Mouse (Mus musculus) midbrain, postnatal 0 days (tissue): ENCODE data around the gene Susd1. TPM values are rescaled to one million over a fixed set of nuclear protein-coding genes. Genes with fewer than 3 reads are reported as not detected.

ENCODE experiments used
- ATAC-seq: fragments of 200-750 bp; cut with Nextera tagmentation; 2 replicates; pipeline ENCODE4 v1.8.0; 2017; ENCODE audit warnings: moderate number of reproducible peaks, mild to moderate bottlenecking, moderate TSS enrichment, moderate library complexity; ENCODE audit not compliant: low FRiP score
- DNase-seq: peaks from one replicate; pipeline ENCODE4 v3.0.0-alpha.2; 2015; ENCODE audit warnings: low spot score
- H3K27ac ChIP-seq: fragments of 300-500 bp; sonication (generic); 2 replicates; pipeline ENCODE4 v1.5.1; 2014; ENCODE audit warnings: low read depth, mild to moderate bottlenecking, low read length, mixed read lengths
- H3K27me3 ChIP-seq: fragments of 300-500 bp; sonication (generic); 2 replicates; pipeline ENCODE4 v1.6.1; 2014; ENCODE audit warnings: low read length, control low read depth, mixed read lengths; ENCODE audit not compliant: insufficient read depth
- H3K36me3 ChIP-seq: fragments of 300-500 bp; sonication (generic); 2 replicates; pipeline ENCODE4 v1.6.1; 2014; ENCODE audit warnings: low read length, control low read depth, mixed read lengths; ENCODE audit not compliant: insufficient read depth
- H3K4me1 ChIP-seq: fragments of 300-500 bp; sonication (generic); 2 replicates; pipeline ENCODE4 v1.6.1; 2014; ENCODE audit warnings: mild to moderate bottlenecking, control low read depth, antibody characterized with exemption, low read length, mixed read lengths; ENCODE audit not compliant: insufficient read depth
- H3K4me2 ChIP-seq: fragments of 300-500 bp; sonication (generic); 2 replicates; pipeline ENCODE4 v1.6.1; 2014; ENCODE audit warnings: low read depth, mild to moderate bottlenecking, low read length, mixed read lengths; ENCODE audit not compliant: poor library complexity, severe bottlenecking
- H3K4me3 ChIP-seq: fragments of 300-500 bp; sonication (generic); 2 replicates; pipeline ENCODE4 v1.5.1; 2014; ENCODE audit warnings: low read depth, mild to moderate bottlenecking, low read length, moderate library complexity
- H3K9ac ChIP-seq: fragments of 300-500 bp; sonication (generic); replicated peaks from 2 replicates; pipeline ENCODE4 v1.6.1; 2014; ENCODE audit warnings: mild to moderate bottlenecking, low read length, moderate library complexity, mixed read lengths; ENCODE audit not compliant: poor library complexity, severe bottlenecking
- H3K9me3 ChIP-seq: fragments of 300-500 bp; sonication (generic); 2 replicates; pipeline ENCODE4 v1.6.1; 2016; ENCODE audit warnings: low read length, control low read depth
- CTCF ChIP-seq: IDR thresholded peaks from 2 replicates; pipeline ENCODE4 v1.5.1; 2016; ENCODE audit warnings: antibody characterized with exemption, mild to moderate bottlenecking
- WGBS: fragments of 180-500 bp; shearing (Covaris S2); extraction: QIAGEN DNeasy Blood & Tissue Kit; methylation state at CpG from one replicate; pipeline ENCODE4 v1.1.7; 2014; 5-methylcytosine and 5-hydroxymethylcytosine counted together
- polyA plus RNA-seq: library from polyadenylated mRNA; unstranded; fragments of >200 nt; fragmentation: Nextera tagmentation; extraction: Ambion mirVana; gene quantifications from 2 replicates; pipeline ENCODE4 v1.2.1, GENCODE M21; 2015
- total RNA-seq: library from RNA; depleted of rRNA; stranded (reverse); fragments of >200 nt; gene quantifications from 2 replicates; pipeline ENCODE4 v1.2.3, GENCODE M21; 2014

Susd1 gene
- total and polyA plus RNA-seq, 2 experiments from 2014 or later: 2.0 to 8.9 TPM

DNA sequence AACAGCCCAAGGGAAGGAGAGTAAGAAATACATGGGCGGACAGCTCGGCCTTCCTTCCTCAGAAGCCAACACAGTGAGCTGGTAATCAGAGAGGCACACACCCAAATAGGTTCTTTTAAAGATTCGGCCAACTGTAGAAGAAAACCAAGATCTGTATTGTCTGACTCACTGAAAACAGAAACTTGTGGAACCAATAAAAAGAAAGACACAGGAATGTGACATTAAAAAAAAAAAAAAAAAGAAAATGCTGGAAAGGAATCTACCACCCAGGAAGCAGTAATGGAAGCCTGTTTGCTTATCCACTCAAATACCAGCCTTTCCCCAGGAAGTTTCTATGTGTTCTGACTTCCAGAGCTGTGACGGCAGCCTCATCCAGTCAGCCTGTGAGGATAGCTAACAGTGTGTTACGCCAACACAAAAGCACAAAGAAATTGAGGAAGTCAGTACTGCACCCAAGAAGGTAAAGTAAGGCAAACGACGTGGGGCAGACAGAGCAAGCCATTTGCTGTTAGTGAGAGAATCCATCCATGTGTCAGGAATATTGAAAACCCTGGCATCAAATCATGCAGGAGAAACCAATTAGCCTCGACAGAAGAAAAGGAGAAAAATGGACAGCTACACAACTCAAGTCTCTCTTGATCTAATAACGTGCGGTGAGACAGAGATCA lies 64.0 kb downstream of the Susd1 start:
- Histone ChIP-seq H3K27me3 (no peaks in the 10 kb centered on the region), H3K27ac (no peak overlapping the region), H3K4me3 (no peak overlapping the region), H3K4me1 (no peaks in the 10 kb centered on the region; the same call in 1 of the 2 replicates), H3K4me2 (no peak overlapping the region), H3K36me3 (no peaks in the 10 kb centered on the region), H3K9me3 (no peaks in the 10 kb centered on the region), H3K9ac (no peak overlapping the region)
- 65% methylated on average over 10 of the region's 10 CpGs for WGBS
- DNase-seq (no peak), ATAC-seq (no peak)
- no peak for TF ChIP-seq CTCF

DNA sequence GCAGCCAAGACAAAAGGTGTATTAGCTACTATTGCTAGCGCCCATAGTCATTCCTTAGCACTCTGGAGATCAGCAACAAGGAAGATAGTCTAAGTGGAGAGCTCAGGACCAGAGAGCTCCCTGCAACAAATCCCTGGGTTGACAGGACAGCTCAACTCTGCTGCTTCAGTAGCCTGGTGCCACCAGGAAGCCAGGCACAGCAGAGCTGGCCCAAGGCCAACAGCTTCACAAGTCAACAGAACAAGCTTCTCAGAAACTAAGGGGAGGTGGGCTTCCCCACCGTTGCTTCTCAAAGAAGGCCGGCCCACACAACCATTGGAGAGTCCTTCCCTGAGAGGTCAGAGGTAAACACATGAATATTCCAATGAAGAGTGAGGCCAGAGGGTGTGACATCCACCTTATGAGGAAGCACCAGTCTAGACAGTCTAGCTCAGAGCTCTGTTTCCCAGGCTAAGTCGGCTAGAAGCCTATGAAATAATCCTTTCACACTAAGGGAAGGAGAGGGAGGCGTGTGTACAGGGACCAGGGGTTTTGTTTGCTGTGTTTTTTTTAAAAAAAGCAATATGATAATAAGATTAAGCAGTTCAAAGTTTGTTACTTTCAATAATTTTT lies 65.8 kb downstream of the Susd1 start:
- Histone ChIP-seq H3K4me1 (no peaks in the 10 kb centered on the region; the same call in 1 of the 2 replicates), H3K36me3 (no peaks in the 10 kb centered on the region), H3K27me3 (no peaks in the 10 kb centered on the region), H3K27ac (no peak overlapping the region), H3K9me3 (no peaks in the 10 kb centered on the region), H3K4me3 (no peak overlapping the region), H3K4me2 (no peak overlapping the region), H3K9ac (no peak overlapping the region)
- DNase-seq: peak; percentile 28
- TF ChIP-seq CTCF: no peak
- 57% methylated on average over 5 of the region's 5 CpGs for WGBS
- ATAC-seq: peak; percentile 20; the same call in 1 of the 2 replicates

DNA sequence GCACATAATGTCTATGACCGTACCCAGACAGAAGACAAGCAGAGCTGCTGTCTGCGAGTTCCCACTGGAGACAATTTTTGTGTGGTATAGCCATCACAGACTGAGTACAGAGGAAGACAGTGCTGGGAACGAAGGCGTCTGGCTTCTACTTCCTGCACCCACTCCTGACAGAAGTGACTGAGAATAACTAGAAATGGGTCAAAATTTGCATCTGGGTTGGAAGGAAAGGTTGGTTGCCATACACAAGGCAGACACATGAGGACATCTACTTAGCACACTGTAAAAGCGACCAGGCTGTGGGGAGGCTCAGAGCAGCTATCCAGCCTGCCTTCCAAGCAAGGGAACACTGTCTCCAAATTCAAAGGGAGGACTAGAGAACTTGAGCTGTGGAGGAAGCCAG lies 66.5 kb downstream of the Susd1 start:
- H3K4me1 ChIP-seq: no peaks in the 10 kb centered on the region; the same call in 1 of the 2 replicates
- no peaks in the 10 kb centered on the region for H3K27me3 ChIP-seq
- 85% methylated on average over 5 of the region's 5 CpGs for WGBS
- H3K36me3 ChIP-seq: no peaks in the 10 kb centered on the region
- no peak for TF ChIP-seq CTCF
- H3K27ac ChIP-seq: no peak overlapping the region
- no peak overlapping the region for H3K9ac ChIP-seq
- no peak for DNase-seq
- ATAC-seq: no peak
- no peak overlapping the region for H3K4me3 ChIP-seq
- no peaks in the 10 kb centered on the region for H3K9me3 ChIP-seq
- H3K4me2 ChIP-seq: no peak overlapping the region

DNA sequence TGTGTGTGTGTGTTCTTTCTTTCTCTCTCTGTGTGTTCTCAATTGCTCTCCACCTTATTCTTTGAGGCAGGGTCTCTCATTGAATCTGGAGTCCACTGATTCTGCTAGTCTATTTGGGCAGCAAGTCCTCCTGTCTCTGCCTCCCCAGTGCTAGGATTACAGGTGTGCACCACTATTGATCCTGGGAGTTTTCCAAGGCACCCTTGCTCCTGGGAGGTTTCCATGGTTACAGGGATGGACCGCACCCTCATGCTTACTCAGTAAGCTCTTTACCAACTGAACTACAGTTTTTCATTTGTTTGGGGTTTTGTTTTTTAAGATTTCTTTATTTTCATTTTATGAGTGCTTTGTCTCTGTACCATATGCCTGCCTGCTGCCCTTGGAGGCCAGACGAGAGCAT lies 68.5 kb downstream of the Susd1 start:
- Histone ChIP-seq H3K4me2 (no peak overlapping the region), H3K9me3 (no peaks in the 10 kb centered on the region), H3K4me1 (no peaks in the 10 kb centered on the region; the same call in 1 of the 2 replicates), H3K27ac (no peak overlapping the region), H3K4me3 (no peak overlapping the region), H3K9ac (no peak overlapping the region), H3K36me3 (no peaks in the 10 kb centered on the region), H3K27me3 (no peaks in the 10 kb centered on the region)
- ATAC-seq: no peak
- no peak for TF ChIP-seq CTCF
- 95% methylated on average over 2 of the region's 2 CpGs for WGBS
- no peak for DNase-seq

DNA sequence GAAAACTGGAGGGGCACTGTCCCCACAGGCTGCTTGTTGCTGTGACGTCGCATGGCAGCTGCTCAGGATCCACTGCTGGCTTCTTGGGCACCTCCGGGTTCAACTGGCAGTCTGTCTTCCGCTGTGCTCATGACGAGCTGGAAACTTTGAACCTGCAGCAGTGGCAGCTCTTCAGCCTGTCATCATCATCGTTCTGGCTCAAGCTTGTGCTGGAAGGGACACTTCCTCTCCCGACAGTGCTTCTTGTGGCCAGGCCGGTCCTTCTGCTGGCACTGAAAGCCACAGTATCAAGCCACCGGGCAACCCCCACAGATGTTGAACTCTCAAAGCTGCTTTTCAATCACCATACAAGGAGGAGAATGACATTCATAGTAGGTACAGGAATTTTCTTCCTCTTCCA lies 70.3 kb downstream of the Susd1 start:
- no peaks in the 10 kb centered on the region for H3K36me3 ChIP-seq
- H3K4me2 ChIP-seq: no peak overlapping the region
- H3K27ac ChIP-seq: no peak overlapping the region
- H3K9me3 ChIP-seq: no peaks in the 10 kb centered on the region
- H3K4me3 ChIP-seq: no peak overlapping the region
- TF ChIP-seq CTCF: no peak
- WGBS: 91% methylated on average over 9 of the region's 9 CpGs
- no peaks in the 10 kb centered on the region for H3K27me3 ChIP-seq
- no peaks in the 10 kb centered on the region; the same call in 1 of the 2 replicates for H3K4me1 ChIP-seq
- no peak for DNase-seq
- no peak for ATAC-seq
- H3K9ac ChIP-seq: no peak overlapping the region

DNA sequence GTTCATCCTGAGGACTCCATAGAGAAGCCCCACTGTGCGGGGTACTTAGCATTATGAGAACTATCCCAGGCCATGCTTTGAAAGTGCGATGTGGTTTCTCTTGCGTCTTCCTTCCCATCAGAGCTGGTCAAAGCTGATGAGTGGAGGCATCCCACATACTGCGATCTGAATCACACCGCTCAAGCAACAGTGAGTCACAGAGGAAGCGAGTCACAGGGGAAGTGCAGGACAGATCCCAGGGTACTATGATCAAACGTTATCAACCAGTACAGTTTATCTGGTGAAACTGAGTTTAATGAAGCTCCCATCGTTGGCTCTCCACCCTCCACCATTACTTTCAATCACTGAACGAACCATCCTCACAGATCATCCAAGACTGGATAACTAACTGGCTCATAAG lies 72.2 kb downstream of the Susd1 start:
- Histone ChIP-seq H3K4me2 (no peak overlapping the region), H3K27ac (no peak overlapping the region), H3K4me1 (no peaks in the 10 kb centered on the region), H3K4me3 (no peak overlapping the region), H3K9ac (no peak overlapping the region), H3K27me3 (no peaks in the 10 kb centered on the region), H3K9me3 (no peaks in the 10 kb centered on the region), H3K36me3 (no peaks in the 10 kb centered on the region)
- WGBS: 93% methylated on average over 9 of the region's 9 CpGs
- TF ChIP-seq CTCF: no peak
- no peak for DNase-seq
- no peak for ATAC-seq
